Mouse (Mus musculus) cerebellum, adult 18-20 months (tissue): ENCODE data around the gene Abcg5.
A peak's percentile ranks its signal among the peaks of the same experiment; 100 is the strongest.

Experiments used
- DNase-seq, 2 experiments: peaks; one replicate each; pipeline ENCODE4 v3.0.0; 2021

Gene Abcg5

GRCm38 (mm10) chr17:84682734-84683717 lies at the start of gene Abcg5:
Gene Abcg5, minus strand, starts transcription at chr17:84683011.
- DNase-seq: no peak

GRCm38 (mm10) chr17:84732612-84733011 lies 49.8 kb upstream of the Abcg5 start:
- no peak for DNase-seq

GRCm38 (mm10) chr17:84731361-84731760 lies 48.5 kb upstream of the Abcg5 start:
- no peak for DNase-seq

GRCm38 (mm10) chr17:84729140-84729539 lies 46.3 kb upstream of the Abcg5 start:
- no peak for DNase-seq

- no peak for DNase-seq
Observed at GRCm38 (mm10) chr17:84728201-84728911, 45.5 kb upstream of the Abcg5 start.

- DNase-seq: no peak
Observed at GRCm38 (mm10) chr17:84725163-84725562, 42.4 kb upstream of the Abcg5 start.

GRCm38 (mm10) chr17:84724028-84724427 lies 41.2 kb upstream of the Abcg5 start:
- DNase-seq: no peak

GRCm38 (mm10) chr17:84719105-84719504 lies 36.3 kb upstream of the Abcg5 start:
- no peak for DNase-seq

- no peak for DNase-seq
Observed at GRCm38 (mm10) chr17:84717416-84717815, 34.6 kb upstream of the Abcg5 start.

GRCm38 (mm10) chr17:84716252-84716872 lies 33.6 kb upstream of the Abcg5 start:
- DNase-seq: no peak

GRCm38 (mm10) chr17:84714930-84715329 lies 32.1 kb upstream of the Abcg5 start:
- no peak for DNase-seq

GRCm38 (mm10) chr17:84713563-84714164 lies 30.9 kb upstream of the Abcg5 start:
- no peak for DNase-seq

GRCm38 (mm10) chr17:84709403-84709851 lies 26.6 kb upstream of the Abcg5 start:
- peak in 1 of 2 experiments; percentile 14 for DNase-seq

- no peak for DNase-seq
Observed at GRCm38 (mm10) chr17:84708818-84709217, 26.0 kb upstream of the Abcg5 start.

- DNase-seq: no peak
Observed at GRCm38 (mm10) chr17:84707407-84707806, 24.6 kb upstream of the Abcg5 start.

- peak; percentile 59 to 63 for DNase-seq
Observed at GRCm38 (mm10) chr17:84698727-84699126, 15.9 kb upstream of the Abcg5 start.

GRCm38 (mm10) chr17:84696537-84696936 lies 13.7 kb upstream of the Abcg5 start:
- no peak for DNase-seq

- no peak for DNase-seq
Observed at GRCm38 (mm10) chr17:84693741-84694140, 10.9 kb upstream of the Abcg5 start.

- DNase-seq: no peak
Observed at GRCm38 (mm10) chr17:84690111-84690510, 7.3 kb upstream of the Abcg5 start.

- no peak for DNase-seq
Observed at GRCm38 (mm10) chr17:84689316-84689715, 6.5 kb upstream of the Abcg5 start.

GRCm38 (mm10) chr17:84688834-84689233 lies 6.0 kb upstream of the Abcg5 start:
- DNase-seq: no peak

- DNase-seq: no peak
Observed at GRCm38 (mm10) chr17:84687994-84688393, 5.2 kb upstream of the Abcg5 start.

GRCm38 (mm10) chr17:84685286-84685685 lies 2.5 kb upstream of the Abcg5 start:
- DNase-seq: no peak
